Mouse (Mus musculus): ENCODE results near the gene Tspan3.

Tspan3 gene

DNA sequence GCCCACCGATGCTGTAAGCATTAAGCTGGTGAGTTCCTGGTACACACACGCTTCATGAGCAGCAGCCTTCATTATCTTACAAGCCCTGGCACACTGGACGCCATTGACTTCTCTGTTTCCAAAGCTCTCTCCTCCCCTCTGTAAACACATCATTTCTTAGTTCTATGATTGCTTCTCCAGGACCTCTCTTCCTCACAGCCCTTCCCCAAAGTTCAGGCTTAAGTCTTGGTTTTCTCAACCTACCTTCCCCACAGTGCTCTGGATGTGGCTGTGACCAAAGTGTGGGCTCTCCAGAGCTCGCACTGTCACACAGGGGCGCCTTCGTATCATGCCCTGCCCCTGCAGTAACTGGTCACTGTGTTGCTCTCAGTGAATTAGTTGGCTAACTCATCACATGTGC lies at the start of gene Tspan3:
Tspan3 (minus strand) TSS at position 101 of the 400 bp plus-strand sequence.
- DNase-seq, result no peak

DNA sequence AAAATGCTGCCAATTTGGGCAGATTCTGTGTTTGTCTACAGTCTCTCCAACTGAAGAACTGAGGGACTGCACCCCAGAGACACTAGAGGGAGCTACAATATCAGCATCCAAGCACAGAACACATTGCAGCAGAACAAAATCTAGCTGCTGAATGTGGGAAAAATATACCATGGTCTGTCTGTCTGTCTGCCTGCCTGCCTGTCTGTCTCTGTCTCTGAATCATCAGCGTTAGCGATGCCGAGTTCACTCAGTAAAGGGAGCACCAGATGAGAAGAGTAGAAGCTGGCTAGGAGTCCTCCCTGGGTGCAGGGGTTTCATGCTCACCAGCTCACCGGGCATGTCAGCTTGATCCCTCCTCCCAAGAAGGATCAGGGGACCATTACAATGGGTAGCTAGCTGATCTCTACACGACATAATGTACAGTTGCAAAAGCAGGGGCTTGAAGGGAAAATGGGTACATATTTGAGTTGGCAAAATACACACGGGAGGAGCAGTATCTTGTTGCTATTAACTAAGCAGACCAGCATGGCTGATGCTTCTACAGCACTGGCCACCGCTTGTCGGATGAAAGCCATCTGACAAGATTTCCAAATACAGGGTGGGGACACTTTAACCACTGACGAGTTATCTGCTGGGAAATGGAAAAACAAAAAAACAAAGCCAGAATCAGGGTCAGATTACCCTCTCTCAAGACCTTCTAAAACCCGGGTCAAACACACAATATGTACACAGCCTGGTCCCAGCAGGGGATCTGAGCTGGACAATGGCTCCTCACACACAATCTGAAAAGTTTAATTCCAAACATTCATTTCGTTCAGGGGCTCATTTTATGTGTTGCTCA lies 48.4 kb upstream of the Tspan3 start:
- peak; percentile 17 to 24 for DNase-seq

DNA sequence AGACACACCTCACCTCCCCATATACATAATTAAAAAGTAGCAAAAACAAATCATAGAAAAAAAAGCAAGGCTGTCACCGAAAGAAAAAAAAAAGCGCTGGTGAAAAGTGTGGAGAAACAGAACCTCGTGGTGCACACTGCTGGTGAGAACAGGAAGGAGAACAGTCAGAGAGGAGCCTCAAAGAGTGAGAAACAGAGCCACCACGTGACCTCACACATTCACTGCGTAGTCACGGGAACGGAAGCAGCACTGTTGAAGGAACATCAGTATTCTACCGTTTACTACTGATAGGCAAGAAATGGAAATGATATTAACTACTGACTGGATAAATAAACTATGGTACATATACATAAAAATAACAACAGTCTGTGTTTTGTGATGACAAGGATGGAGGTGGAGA lies 43.5 kb upstream of the Tspan3 start:
- no peak for DNase-seq

DNA sequence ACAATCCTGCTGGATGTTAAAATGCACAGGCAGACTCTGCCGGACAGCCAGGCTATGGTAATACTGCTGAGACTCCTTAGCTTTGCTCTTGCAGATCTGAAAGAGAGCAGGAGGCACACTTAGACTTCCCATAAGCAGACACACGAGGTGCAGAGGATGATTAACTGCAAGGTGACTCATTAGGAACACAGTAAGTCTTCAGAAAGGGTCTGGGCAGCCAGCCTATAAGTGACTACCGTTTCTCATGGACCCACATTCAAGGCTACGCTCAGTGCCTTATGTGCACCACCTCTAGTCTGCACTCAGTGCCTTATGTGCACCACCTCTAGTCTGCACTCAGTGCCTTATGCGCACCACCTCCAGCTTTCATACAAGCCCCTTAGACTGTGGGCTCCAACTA lies 42.2 kb upstream of the Tspan3 start:
- DNase-seq, result no peak

DNA sequence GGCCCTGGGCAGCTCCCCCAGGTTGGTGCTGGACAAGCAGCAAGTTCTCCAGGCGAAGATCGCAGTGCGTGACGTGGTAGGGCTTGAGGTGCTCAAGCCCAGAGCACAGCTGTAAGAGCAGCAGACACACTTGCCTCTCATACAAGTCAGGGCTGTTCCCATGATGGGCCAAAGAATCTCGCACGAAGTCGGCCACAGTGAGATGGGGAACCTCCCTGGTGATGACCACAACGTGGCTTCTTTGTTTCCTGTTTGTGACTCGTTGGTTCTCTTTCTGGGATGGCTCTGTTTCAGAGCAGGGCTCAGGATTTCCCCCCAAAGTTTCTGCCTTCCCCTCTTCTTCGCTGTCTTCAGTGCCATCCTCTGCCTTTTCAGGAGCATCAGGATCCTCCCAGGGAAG lies 41.8 kb upstream of the Tspan3 start:
- no peak for DNase-seq

DNA sequence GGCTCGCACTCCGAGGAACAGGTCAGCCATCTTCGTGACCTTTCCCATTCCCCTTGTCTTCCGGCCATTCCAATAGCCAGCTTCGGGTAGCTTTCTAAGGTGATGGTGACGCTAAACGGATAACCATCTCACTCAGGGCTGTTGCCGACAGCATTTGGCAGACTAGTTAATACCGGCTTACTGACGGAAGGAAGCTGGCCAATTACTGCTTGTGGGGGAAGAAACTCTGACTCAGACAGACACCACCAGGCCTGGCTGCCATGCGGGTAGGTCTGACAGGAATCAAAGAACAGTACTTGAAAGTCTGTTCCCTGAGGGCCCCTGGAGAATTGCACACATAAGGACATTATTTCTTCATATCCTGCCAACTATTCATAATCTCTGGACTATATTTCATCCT lies 40.1 kb upstream of the Tspan3 start:
- no peak for DNase-seq

DNA sequence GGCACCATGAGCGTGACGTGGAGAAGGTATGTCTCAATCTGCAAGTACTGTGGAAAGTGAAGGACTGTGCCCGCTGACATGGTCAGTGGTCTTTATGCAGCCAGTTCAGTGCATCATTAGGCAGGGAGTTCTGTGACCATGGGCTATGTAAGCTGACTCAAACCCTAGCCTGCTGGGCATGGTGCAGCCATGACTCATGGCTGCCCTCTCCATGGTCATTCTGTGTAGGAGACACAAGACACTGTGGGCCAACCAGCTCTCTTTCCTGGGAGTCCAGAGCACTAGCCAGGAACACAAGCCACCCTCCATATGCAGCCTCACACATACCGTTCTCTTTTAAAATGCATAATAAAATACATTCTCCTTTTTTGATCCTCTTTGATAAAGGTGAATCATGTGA lies 39.0 kb upstream of the Tspan3 start:
- DNase-seq, result no peak

DNA sequence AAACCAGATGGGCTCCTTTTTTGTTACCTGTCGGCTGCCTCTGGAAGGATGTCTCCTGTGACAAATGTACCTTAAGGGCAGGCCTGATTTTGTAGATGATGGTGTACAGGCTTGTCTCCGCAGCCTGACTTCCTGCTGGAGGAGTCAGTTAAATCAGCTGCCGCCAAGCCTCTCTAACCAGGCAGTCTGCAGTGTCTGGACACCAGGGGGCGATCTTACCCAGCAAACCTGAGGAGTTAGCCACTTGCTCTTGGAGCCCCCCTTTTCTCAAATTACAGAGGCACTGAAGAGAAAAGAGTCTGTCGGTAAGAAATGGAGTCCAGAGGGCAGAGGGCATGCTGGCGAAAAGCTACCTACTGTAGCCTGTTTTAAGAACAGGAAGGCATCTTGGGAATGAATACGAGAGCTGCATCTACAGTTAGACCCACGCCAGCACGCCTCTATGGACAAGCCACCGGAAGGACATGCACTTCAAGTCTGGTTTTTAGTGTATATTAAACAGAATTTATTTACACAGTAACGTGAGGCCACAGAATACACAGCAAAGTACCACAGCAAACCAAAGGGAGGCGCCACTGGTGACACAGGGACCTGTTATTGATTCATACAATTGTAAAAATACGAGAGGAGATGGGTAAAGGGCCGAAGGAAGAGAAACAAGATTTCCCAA lies 35.5 kb upstream of the Tspan3 start:
- DNase-seq, result peak; percentile 84 to 86

DNA sequence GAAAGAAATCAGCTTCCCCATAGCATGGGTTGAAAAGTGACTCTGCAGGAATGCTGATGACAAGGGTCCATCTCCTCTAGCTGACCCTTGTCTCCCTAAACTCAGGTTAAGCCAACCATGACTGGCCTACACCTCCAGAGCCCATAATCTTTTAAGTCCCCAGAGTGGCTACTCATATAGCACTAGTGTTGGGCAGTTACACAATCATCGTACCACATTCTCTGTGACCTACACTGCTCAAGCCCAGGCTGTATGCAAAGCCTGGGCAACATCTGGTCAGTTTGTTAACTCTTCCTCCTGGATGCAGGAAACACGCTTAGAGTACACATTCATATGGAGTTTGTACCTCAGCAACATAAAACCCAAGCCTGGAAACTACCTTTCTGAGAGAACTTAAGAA lies 34.9 kb upstream of the Tspan3 start:
- no peak for DNase-seq

DNA sequence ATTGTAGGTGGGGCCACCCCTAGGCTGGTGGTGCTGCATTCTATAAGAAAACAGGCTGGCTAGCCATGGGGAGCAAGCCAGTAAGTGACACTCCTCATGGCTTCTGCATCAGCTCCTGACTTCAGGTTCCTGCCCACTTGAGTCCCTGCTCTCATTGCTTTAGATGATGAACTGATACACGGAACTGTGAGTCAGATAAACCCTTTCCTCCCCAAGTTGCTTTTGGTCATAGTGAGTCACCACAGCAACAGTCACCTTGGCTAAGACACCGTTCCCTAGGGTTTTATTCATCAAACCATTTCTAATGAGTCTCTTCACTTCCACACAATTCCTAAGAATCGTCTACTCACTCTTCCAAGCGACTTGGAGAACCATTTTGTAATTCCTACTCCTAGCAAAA lies 31.6 kb upstream of the Tspan3 start:
- DNase-seq, result no peak

DNA sequence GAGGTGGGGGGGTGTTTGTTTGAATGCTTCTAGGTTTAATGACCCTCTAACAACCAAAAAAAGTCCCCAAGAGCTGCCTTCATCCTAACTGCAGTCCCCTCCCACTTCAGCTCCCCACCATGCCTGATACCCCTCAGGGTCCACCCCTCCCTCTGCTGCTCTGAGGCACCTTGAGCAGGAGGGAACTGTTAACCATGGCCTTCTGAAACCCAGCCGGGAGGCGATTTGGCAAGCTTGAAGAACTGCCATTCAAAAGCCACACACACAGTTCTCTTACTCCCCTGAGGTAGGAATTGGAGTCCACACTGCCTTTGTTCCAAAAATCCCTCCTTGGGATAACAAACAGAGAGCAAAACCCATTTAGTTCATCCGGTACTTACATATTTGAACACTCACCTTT lies 29.9 kb upstream of the Tspan3 start:
- no peak for DNase-seq

DNA sequence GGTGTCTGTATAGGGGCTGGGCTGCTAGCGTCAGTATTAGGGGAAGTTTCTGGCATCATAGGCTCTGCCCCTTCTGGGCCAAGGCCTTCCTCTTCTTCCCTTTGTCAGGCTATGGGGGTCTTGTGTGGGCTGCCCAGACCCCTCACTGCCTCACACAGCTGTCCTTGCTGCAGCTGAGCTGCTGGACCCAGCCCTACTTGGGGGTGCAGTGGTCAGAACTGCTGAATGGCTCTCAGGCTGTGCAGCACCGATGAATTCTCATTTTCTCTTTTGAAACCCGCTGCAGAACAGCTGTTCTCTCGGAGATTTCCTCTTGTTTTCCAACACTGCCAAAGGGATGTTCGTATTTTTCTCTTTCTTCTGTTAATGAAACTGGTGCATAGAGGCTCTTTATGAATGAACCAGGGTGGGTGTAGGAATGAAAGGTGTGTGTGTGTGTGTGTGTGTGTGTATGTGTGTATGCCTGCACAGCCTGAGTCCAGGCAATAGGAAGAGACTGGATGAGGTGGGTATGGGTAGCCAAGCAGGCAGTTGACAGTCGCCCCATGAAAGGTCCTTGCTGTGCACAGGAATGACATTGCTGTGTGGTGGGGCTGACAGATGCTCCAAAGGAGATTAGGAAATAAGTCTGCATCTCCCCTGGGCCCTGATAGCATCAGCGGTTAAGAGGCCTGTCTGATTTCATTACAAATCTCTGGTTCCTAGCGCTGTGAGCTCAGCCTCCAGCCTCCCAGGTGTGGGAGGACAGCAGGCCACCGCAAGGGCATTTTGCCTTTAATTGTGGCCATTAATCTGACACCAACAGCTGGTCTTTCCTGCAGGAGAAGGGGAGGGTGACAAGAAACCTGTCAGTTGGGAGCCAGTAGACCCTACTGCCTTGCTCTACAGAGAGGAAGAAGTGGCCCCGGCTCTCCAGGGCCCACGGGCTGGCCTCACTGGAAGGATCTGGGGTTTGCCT lies 26.5 kb upstream of the Tspan3 start:
- no peak for DNase-seq

DNA sequence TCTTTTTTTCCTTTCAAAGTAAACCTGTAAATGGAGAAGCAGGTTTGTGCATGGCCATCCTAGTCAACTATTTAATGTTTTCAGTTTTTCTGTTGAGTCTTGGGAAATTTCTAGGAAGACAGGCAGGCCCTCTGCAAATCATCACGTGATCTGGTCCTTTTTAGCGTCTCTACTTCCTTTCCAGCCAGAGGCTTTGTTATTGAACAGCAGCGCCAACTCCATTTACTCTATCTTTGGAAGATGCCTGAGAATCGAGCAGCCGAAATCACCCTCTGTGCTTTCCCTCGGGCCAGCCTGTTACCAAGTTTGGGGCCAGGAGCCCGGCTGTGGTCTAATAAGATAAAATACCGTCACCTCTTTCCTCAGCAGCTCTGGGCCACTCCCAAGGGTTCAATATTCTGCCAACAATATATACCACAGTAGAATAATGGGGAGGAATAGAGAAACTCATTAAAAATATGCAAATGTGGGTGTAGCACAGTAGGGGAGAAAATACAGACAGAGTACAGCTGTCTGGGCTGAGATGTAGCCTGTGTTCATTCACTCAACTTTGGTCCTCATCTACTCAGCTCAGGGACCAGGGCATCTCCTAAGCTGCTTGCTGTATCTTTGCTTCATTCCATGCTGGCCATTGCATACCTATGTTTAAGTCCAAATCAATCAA lies 15.0 kb upstream of the Tspan3 start:
- DNase-seq, result no peak

DNA sequence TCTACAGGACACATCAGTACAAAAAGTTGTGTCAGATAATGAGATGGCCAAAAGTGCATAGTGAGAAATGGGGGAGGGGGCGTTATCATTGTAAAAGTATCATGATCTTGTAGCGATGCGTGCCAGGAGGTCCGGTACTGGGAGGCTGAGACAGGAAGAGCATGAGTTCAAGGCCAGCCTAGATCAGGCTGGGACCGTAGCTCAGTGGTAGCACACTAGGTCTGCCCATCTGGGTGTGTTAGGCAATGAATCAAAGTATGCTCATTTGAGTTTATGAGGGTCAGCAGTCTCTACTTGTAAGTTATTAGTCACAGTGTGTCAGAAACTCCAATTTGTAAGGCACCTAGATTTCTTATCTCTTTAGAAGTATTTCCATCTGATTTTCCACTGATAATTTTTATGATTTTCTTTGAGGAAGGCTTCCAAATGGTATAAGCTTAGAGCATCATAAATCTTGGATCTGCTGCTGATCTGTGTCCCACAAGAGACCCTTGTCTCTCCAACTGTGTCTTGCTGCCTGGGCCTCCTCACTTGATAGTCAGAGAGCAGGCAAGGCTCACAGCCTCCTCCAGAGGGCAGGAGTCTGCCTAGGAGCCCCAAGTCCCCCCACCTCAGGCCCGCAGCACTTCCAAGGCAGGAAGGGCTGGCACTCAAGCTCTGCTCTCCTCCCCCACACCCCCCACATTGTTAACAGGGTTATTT lies 14.3 kb upstream of the Tspan3 start:
- peak; percentile 47 to 67 for DNase-seq

DNA sequence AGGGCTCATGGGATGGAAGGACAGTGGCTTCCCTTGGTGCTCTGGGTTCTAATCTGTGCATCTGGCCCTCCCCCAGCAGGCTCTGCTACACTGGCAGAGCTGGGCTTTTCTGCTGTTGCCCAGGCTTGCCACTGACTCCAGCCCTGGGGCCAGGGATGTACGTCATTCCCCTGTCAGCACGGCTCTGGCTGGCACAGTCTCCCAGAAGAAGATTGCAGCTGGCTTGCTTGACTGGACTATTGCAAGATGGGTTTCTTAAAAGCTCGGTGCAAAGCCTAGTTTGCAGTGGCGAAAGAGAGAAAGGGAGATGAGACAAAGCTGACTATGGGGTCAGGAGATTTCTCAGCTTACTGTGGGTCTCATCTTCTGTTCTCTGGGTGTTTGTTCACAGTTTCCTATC lies 12.1 kb upstream of the Tspan3 start:
- no peak for DNase-seq

DNA sequence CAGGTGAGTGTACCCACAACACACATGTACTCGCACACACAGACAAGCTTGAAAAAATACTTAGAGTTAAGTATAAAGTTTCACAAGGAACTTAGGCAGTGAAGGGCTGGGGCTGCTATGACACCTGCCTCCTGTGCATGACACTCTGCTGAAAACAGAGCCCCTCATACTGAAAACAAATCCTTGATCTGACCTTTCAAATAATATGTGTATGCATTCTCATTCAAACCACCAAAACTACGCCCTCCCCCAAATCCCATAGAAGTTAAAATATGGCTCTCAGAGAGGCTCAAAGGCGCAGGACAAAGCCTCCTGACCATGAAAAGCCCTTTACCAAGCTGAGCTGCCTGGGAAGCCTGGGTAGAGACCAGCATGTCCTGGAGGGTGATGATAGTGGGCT lies 10.0 kb upstream of the Tspan3 start:
- no peak for DNase-seq

DNA sequence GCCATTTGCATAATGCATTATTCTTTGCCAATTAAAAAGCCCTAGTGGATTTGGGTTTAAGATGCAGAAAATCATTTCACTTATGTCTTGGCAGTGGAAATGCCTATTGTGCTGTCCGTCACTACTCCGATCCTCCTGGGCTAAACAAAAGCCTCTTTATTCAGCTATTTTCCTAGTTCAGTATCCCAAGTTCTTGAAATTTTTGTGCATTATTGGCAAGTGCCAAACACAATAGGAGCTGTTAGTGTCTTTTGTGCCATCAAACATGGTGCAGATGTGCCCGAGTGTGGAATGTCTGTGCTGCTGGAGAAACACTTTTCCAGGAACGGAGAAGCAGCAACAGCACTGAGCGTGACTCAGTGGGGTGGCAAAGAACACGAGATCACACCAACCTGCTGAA lies 2.4 kb upstream of the Tspan3 start:
- no peak for DNase-seq

DNA sequence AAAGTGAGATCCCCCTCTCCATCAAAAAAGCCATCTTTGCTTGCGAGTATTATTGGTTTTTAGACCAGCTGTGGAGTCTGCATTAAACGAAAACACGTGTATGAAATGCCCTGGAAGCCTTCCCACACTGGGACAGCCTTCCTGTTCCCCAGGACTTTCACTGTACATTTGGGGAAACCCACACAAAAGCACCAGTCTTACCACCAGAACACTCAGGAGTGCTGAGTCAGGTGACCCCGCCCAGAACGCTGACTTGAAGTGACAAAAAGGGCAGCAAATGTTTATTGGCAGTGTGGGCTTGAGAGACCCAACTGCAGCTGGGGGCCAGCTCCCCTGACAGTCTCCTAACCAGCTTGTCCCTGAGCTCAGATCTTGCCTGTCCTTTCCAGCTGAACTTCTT lies 884 bp upstream of the Tspan3 start:
- DNase-seq, result peak in 1 of 2 experiments; percentile 16

DNA sequence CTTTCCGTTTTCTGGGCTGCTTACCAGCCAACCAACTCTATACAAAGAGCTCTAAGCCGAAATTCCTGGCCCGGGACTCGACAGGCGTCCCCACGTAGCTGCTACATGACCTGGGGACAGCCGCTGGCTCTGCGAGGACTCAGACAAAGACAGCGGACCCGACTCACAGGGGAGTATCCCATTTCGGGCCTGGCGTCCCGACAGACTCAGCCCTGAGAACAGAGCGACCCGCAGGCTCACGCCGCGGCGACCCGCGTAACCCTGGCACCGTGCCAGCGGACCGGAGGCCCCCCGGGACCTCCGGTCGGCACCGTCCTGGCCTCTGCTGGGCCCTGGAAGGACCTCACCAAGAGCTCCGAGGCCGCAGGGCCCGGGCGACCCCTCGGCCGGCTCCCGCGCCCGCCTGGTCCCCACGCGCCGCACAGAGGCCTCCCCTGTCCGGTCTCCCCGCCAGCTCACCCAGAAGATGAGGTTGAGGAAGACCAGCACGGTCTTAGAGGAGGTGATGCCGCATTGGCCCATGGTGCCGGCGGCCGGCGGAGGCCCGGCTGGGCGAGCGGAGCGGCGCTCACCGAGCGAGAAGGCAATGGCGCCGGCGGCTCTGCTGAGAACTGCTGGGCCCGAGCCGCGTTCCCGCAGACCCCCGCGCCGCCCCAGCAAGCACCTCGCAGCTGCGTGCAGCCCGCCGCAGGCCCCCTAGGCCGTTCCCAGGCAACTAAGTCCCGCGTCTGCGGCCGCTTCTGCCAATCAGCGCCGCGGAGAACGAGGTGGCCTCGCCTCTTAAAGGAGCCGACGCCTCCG lies 4.7 kb downstream of the Tspan3 start:
- DNase-seq, result peak; percentile 86 to 89

DNA sequence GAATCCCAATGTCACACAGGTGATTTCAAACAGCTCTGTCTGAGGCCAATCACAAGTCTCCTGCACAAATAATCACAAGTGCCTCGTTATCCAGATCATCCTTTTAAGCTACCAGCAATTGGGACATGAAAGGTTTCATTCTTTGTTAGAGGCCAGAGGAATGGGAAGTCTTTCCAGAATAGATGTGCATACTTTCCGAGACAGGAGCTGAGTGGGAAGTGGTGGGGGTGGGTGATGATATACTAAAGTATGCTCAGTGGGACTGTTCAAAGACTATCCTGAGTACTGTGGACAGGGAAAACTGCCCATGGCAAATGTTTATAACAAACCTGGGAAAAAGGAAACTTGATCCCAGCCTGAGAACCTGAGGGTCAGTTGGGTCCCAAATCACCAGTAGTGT lies 5.8 kb downstream of the Tspan3 start:
- no peak for DNase-seq

DNA sequence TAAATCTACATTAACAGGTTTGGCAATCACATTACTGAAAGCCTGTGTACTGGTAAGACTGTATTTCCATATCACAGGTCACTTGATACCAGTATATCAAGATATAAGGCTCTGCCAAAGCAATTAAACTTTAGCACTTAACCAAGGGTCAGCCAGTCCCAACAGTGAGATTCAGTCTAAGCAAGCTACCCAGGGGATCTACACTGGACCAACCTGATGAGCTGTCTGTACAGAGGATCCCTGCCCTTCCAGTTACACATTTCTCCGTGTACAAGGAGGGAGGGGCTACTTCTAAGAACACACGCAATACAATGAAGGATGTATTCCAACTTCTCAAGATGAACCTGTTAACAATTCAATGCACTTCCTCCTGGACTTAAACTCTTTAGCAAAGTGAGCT lies 7.2 kb downstream of the Tspan3 start:
- DNase-seq, result no peak
